Mouse (Mus musculus) urinary bladder, adult 18-20 months (tissue): Measurements from ENCODE around the gene Dohh.

Source experiments
- DNase-seq, 2 experiments: peaks; one replicate each; pipeline ENCODE4 v3.0.0; 2022; ENCODE audit warnings: low spot score in 2 of 2, mixed read lengths in 2 of 2

Gene Dohh

DNA sequence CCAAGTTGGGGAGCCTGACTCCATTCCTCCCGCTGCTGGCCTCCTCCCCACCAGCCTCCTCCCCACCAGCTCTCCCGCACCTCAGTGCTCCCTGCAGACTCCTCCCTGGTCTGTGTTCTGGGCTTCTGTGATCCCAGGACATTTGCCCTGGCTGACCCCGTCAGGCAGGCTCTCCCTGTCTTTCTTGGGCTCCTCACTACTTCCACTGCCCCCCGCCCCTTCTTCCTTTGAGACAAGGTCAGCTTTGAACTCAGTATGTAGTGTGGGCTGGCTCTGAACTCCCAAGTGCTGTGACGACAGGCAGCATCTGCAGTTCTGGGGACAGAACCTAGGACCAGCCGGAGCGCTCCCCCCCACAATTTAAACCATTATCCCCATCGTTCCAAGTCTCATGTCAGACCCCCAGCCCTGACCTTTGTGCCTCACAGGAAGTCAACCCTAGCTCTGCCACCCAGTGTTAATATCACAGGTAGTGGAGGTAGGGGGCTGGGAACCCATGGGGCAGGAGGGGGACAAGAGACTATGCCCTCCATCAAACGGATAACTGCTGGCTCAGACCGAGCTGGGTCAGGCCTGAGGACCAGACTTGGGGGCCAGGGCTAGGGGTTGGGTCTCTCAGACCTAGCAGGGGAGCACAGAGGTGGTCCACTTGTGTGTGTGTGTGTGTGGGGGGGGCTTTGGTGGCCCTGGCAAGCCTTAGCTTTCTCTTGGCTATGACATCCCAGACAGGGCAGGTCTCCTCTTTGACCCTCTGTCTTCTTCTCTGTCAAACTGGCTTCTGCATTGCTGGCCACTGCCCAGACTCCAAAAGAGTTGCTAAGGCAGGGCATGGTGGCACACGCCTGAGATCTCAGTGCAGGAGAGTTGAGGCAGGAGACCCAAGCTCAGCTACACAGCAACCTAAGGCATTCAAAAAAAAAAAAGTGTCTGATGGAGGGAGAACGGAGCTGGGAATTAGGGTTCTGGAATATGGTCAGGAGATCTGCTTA, 33.3 kb downstream of the Dohh start:
- no peak for DNase-seq

DNA sequence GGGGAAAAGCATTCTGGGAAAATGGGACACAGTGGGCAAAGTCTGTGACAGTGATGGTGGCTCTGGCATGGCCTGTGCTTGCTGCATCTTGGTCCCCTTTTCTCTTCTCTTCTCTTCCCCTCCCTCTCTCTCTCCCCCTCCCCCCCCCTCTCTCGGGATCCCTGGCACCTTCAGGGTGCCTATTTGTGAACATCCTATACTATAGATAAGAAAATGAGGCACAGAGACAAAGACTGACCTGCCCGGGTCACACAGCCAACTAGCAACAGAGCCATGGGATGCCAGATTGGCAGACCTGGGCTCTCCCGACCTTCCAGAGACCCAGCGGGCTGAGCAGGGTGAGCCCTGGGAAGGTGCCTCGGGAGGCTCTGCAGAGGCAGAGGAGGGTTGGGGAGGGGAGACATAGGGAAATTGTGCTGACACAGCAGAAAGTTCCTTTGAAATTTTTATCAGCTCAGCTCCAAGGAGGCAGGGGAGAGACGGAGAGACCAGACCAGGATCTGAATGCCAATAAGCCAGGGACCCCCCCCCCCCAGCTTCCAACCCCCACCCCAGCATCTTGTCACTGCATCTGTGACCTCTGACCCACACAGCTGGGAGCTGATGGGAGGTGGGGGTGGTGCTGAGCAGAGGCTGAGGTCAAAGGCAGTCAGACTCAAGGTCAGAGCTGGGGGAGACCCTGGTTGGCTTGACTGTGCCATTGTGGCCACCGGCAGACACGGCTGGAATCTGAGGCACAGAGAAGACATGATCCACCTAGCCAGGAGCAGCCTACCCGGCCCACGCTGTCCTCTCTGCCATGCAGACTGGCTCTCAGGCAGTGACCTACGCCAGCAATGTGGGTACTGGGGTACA, 34.2 kb downstream of the Dohh start:
- no peak for DNase-seq

DNA sequence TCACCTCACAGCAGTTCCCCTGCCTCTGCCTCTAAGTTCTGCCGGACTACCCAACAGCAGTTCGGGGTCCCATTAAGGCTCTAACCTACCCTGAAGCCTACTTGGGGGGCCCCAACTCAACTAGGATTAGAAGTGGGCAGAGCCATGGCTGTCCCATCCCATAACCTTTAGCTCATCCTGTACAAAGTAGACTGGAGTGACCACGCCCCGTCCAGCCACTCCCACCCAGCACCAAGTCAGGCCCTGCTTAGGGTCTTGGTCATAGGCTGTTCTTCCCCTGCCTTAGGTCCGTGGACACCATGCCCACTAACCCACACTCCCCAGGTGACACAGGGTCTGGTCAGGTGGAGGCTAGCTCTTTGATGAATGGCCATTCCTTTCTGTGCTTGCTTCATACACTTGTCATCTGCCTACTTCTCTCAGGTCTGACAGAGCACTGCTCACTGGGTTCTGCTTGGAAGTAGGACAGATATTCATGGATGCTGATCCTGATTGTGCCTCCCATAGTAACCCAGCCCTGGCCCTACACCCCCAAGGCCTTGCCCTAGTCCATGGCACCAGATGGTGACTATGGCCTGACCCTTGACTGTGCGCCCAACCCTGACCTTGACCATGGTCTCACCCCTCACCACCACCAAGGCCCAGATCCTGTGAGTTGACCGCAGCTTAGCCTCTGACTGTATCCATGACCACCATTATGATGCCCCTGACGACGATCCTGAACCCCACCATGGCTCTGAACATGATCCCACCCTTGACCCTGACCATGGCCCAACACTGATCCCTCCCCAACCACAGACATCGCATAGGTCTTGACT, 35.1 kb downstream of the Dohh start:
- DNase-seq, result peak in 1 of 2 experiments; percentile 1

DNA sequence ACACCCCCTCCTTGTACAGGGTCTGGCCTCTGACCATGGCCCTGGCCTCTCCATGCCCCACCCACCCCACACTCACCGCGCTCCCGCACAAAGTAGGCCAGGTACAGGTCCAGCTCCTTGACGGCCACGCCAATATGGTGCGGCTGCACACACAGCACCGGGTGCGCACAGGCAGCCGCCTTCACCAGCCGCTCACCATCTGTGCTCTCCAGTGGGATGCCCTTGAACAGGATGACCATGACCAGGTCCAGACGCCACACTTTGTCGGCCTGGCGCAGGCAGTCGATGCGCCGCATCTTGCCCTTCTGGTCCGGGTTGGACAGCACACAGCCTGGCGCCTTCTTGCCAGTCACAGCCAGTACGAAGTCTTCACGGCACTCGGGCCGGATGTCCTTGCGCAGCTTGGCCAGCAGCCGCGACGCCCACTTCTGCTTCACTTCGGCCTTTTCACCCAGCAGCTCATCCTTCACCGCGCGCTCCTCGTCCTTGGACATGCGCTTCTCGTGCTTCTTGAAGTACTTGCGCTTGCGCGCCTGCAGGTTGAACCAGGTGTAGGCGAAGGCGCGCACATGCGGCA, 36.1 kb downstream of the Dohh start:
- peak in 1 of 2 experiments; percentile 2 for DNase-seq

DNA sequence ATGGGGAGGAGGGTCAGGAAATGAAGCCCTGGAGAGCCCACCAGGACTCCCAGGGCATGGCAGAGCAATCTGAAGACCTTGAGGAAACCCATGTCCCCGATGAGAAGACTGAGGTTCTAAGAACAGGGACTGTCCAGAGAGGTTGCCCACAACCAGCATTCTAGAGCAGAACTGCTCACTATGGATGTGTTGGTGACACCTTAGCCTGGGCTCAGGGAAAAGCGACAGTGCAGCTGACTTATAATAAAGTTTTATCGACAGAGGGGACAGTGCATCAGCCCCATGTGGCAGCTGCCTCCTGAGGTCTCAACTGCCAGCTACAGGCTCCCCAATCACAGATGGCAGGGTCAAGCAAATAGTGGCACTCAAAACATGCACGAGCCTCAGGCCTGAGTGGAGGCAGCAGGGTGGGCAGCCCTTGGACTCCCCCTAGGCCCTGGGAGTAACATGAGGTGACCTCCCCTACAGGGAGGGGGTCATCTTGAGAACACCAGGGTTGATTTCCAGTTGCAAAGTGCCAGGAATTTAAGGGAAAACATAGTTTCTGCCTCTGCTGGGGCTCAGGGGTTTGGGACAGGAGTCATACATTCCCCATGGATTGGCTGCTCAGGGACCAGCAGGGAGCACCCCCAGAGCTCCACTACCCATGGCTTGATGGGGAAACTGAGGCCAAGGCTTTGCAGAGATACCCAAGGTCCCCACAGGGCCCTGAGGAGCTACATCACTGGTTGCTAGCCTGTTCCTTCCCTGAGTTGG, 37.0 kb downstream of the Dohh start:
- peak in 1 of 2 experiments; percentile 3 for DNase-seq

DNA sequence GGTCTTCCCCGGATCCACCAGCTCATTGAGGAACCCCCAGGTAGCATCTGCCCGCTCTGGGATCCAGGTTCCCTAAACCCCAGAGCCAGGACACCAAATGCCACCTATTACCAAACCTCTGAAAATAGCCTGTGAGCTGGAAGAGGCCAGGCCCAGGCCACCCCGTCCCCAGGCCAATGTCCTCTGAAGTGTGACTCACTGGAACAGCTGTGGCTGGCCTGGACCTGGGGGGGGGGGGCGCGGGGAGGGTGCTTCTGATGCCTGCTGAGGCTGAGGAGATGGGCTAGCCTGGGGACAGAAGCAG, 37.5 kb downstream of the Dohh start:
- peak in 1 of 2 experiments; percentile 0 for DNase-seq

DNA sequence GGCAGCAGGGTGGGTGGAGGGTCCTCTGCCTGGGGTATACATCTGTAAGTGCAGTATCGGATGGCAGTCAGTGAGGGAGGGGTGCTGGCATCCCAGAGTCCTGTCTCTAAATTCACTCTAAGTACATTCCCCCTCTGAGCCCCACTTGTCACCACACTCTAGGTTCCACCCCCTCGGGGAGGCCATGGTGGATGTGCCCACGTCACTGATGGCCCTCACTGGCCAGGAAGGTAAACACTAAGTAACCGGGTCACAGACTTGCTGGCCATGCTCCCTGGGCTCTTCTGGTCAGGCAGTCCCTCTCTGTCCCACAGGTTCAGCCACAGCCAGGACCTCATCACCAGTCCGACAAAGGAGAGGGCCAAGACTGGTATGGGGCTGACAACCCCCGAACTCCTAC, 38.0 kb downstream of the Dohh start:
- DNase-seq, result no peak

DNA sequence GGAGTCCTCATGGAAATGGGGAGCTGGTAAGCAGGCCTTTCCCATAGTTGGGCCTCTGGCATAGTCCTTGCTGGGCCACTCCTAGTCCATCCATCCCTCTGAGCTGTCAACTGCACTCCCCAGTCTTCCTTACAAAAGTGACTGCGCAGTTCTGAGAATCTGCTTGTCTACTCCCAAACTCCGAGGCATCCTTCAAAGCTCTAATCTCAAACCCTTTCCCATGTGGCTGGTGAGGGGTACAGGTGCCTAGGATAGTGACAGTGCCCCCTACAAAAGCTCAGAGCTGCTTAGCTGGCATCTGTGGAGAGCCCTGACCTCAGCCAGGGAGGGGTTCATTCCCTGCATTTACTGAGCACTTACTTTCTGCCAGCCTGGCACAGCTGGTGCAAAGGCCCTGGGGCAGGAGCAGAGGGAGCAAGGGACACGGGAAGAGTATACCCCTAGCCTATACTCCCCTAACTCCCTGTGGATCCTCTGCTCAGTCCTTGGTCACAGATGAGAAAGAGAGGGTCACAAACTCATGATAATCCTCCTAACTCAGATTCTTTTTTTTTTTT, 38.5 kb downstream of the Dohh start:
- no peak for DNase-seq

DNA sequence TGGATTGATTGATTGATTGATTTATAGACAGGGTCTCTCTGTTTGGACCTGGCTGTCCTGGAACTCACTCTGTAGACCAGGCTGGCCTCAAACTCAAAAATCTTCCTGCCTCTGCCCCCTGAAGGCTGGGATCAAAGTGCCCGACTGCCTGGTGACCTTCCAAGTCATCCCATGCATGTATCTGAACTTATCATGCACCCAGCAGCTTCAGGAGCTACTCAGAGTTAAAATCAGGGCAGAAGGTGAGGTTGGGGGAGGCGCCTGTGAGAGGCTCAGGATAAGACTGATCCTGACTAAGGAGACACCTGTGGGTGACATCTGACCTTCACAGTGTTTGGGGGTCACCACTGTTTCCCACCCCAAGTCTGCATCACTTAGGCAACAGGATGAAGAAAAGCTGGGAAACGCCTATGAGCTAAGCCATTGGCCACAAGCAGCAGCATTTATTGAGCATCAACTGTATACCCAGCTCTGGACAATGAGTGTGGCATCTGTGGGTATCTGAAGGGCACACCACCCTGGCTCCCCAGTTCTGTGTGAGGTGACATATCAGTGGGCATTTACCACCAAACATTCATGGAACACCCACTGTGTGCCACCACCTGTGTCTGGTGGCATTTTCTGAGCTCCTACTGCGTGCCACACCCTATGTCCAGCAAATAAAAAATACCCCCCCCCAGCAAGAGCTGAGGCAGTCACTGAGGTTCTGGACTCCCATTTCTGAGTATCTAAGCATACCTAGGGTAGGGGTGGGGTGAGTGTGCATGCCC, 39.4 kb downstream of the Dohh start:
- DNase-seq, result no peak

DNA sequence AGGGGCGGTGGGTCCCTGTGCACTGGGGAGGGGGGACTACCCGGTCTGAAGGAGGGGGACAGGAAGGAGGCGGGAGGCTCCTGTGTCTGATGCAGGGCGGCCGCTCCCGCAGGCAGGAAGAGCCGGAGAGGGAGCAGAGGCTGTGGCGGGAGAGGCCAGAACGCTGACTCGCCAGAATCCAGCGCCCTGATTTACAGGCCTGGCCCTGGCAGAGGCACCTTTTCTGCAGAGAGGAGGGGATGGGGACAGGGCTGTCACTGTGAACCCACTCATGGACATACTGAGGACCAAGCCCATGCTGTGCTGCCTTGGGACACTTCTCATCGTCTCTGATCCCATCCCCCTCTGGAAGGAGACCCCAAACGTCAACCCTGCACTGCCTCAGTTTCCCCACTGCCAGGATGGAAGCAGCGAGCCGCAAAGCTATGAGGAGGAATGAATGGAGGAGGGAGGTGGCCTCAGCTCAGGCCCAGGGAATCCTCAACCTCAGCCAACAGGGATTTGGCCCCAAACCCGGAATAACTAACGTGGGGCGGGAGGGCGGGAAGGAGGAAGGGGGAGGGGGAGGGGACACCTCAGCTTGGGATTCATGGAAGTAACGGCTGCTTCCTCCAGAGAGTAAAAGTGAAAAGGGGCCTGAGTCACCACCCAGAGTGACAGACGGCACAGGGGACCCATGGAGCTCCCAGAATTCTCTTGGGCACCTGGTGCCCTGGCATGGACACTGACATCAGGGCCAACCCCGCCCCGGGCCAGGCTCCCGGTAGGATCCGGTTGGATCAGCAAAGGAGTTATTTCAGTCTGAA, 40.2 kb downstream of the Dohh start:
- DNase-seq, result peak in 1 of 2 experiments; percentile 17

DNA sequence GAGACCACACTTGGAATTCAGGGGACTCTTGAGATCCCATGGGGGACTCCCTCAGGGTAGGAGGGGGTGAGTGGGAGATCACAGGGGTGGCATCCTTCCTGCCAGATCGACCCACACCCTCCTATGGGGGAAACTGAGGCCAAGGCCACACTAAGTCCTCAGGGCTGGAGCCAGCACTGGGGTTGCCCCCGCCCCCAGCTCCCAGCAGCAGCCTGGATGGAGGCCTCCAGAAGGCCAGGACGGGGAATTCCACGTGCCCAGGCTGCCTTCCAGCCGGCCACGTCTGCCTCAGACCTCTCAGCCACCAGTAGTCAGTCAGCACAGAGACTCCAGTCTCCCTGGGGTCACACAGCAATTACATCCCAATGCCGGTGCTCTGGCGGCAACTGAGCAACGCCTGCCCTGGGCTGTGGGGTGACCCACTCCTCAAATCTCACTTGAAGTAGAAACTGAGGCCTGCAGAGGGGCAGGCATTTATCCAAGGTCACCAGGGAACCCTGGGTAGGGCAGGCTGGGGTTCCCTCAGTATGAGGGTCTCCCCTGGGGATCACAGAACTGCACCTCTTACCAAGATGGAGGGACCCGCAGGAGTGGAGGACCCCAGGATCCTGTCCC, 41.1 kb downstream of the Dohh start:
- DNase-seq, result no peak

DNA sequence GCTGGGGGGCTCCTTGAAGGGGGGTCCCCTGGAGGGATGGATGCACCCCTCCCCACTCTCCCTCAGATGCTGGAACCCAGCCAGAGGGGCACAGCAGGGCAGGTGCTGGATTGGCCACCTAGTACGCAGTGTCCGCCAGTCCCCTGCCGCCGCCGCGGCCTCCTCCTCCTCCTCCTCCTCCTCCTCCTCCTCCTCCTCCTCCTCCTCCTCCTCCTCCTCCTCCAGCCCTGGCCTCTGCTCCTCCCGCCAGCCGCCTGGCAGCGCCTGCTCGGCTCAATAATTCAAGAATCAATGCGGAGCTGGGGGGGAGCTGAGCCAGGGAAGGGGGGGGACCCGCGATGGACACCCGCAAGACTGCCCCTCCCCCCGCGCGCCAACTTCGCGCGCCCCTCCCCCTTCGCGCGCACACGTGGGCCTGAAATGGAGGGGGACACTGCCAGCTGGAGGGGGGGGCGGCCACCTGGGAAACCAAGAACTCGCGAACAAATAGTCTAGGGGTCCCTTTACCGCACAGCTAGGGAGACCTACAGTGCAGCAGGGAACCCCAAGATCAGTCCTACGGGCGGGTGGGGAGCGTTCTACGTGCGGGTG, 41.9 kb downstream of the Dohh start:
- DNase-seq, result no peak

DNA sequence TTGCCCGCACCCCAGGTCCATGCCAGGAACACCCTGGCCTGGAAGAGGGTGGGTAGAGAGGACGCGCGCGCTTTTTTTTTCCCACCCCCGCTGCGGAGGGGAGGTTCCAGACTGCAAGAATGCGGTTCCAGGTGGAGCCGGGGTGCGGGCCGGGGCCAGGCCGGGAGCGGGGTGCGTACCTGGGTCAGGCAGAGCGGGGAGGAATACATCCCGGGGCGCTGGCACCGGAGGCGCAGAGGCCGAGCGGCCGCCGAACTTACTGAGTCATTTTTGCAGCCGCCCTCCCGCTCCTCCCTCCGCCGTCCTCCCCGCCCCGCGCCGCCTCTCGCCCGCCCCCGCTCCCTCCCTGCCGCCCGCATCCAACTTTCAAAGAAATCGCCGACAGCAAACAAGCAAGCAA, 42.7 kb downstream of the Dohh start:
- peak in 1 of 2 experiments; percentile 70 for DNase-seq

DNA sequence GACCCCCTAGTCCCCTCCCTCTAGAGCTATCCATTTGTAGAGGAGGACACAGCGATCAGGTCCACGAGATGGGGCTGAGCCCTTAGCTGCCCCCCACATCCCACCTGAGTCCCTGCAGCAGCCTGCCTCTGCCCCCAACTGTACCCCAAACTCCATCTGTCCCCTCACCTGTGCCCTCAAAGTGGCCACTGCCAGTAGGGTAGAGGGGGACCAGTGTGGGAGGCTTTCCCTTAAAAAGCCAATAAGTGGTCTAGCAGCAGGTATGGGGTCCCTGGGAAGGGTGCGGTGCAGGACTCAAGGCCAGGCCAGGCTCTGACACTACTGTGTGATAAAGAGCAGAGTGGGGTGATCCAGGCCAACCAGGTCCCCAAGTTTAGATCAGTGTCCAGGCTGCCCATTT, 43.1 kb downstream of the Dohh start:
- no peak for DNase-seq

DNA sequence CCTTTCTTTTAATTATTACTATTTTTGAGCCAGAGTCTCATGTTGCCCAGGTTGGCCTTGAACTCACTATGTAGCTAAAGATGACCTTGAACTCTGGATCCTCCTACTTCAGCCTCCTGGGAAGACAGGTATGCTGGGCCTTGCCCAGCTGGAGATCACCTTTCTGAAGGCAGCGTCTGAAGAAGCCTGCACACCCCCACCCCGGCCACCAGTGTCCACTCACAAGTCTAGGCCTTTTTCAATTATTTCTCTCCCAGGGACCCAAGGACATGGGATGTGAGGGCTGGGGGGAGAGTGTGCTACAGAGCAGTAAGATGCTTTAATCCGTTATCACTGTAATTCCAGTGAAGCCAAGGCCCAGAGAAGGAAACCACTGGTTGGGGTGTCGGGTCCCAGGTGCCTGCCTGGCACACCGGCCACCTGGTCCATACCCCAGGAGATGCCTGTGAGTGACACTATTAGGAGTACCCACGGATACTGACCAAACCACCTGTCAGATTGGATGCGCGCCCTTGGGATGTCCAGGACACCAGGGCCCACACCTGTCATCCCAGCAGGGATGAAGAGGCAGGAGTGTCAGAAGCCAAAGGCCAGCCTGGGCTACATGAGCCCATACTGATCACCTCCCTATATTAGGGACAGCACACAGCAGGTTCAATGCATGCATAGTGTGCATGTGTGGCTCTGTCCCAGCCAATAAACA, 43.7 kb downstream of the Dohh start:
- no peak for DNase-seq

DNA sequence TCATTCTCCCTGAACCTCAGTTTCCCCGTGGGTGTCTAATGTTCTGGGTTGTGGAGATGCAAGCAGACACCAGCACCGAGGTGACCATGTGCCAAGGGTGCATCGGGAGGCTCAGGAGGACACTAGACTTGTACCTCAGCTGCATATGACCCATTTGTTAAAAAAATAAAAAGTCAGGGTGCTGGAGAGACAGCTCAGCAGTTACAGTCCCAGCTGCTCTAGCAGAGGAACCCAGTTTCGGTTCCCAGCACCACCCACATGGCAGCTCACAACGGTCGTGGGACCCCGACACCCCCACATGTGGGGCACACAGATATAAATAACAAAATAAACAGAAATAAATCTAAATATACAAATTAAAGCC, 44.3 kb downstream of the Dohh start:
- DNase-seq, result no peak

DNA sequence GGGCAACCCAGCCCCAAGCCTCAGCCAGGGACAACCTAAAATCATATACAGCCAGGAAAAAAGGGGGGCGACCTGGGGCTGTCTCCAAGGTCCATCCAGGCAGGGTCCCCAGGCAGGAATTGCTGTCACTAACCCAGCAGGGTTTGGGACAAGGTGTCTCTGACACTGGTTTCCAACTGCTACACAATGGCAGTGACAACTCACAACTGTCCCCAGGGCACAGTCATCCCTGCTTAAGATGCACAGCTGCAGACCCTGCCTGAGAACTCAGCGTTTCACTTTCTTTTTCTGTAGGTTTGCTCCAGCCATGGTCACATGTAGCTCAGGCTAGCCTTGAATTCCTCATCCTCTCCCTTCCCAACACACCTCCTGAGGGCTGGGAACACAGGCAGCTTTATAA, 44.9 kb downstream of the Dohh start:
- no peak for DNase-seq
